Mouse (Mus musculus) forebrain, embryonic 13.5 days (tissue): ENCODE results near the gene Sqstm1. TPM values are rescaled to one million over a fixed set of nuclear protein-coding genes. Genes with fewer than 3 reads are reported as not detected.

Experiments
- ATAC-seq: fragments of 200-750 bp; cut with Nextera tagmentation; 2 replicates; pipeline ENCODE4 v1.8.0; 2017
- H3K27ac ChIP-seq: fragments of 300-500 bp; sonication (generic); 2 replicates; pipeline ENCODE4 v1.5.1; 2015; ENCODE audit warnings: inconsistent platforms, mild to moderate bottlenecking, moderate library complexity
- H3K27me3 ChIP-seq: fragments of 300-500 bp; sonication (generic); 2 replicates; pipeline ENCODE4 v1.6.1; 2015; ENCODE audit warnings: mild to moderate bottlenecking, inconsistent platforms
- H3K36me3 ChIP-seq: fragments of 300-500 bp; sonication (generic); 2 replicates; pipeline ENCODE4 v1.6.1; 2015; ENCODE audit warnings: mild to moderate bottlenecking, inconsistent platforms; ENCODE audit not compliant: poor library complexity, severe bottlenecking
- H3K4me1 ChIP-seq: fragments of 300-500 bp; sonication (generic); 2 replicates; pipeline ENCODE4 v1.6.1; 2015; ENCODE audit warnings: inconsistent platforms
- H3K4me2 ChIP-seq: fragments of 300-500 bp; sonication (generic); 2 replicates; pipeline ENCODE4 v1.6.1; 2015; ENCODE audit warnings: inconsistent platforms, mild to moderate bottlenecking, moderate library complexity
- H3K4me3 ChIP-seq: fragments of 300-500 bp; sonication (generic); 2 replicates; pipeline ENCODE4 v1.5.1; 2015; ENCODE audit warnings: mild to moderate bottlenecking, inconsistent platforms
- H3K9ac ChIP-seq: fragments of 300-500 bp; sonication (generic); 2 replicates; pipeline ENCODE4 v1.6.1; 2015; ENCODE audit warnings: mild to moderate bottlenecking, inconsistent platforms
- H3K9me3 ChIP-seq: fragments of 300-500 bp; sonication (generic); replicated peaks from 2 replicates; pipeline ENCODE4 v1.6.1; 2016; ENCODE audit warnings: inconsistent platforms
- WGBS: fragments of 180-500 bp; shearing (Covaris S2); methylation state at CpG from one replicate; pipeline ENCODE4 v1.1.7; 2015; 5-methylcytosine and 5-hydroxymethylcytosine counted together
- polyA plus RNA-seq: library from polyadenylated mRNA; unstranded; fragments of >200 nt; fragmentation: Nextera tagmentation; extraction: Ambion mirVana; gene quantifications from 2 replicates; pipeline ENCODE4 v1.2.1, GENCODE M21; 2015

The Sqstm1 gene
- polyA plus RNA-seq, 1 experiment from 2014 or later: 194 TPM

DNA sequence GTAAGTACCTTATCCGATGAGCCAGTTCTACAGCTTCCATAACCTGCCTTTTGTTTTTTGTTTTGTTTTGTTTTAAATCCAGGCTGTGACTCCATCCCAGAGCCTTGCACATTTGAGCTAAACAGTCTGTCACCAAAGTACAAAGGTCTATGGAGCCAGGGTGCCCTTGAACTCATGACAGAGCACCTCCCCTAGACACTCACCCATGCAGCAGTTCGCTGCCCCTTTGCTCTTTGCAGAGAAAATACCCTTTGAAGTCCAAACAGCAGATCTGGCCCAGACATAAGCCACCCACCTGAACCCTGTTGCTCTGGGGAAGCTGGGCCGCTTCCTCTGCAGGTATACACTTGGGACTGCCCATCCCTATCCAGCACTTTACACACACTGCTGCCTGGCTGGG, 9.0 kb downstream of the Sqstm1 start:
- no peak overlapping the region for H3K9ac ChIP-seq
- peaks cover 96% of the 10 kb centered on the region for H3K36me3 ChIP-seq
- no peaks in the 10 kb centered on the region for H3K9me3 ChIP-seq
- H3K27me3 ChIP-seq: no peaks in the 10 kb centered on the region
- no peak for ATAC-seq
- no peak overlapping the region for H3K4me3 ChIP-seq
- H3K4me1 ChIP-seq: no peaks in the 10 kb centered on the region
- WGBS: 96% methylated on average over 3 of the region's 3 CpGs
- no peak overlapping the region for H3K4me2 ChIP-seq
- H3K27ac ChIP-seq: no peak overlapping the region

DNA sequence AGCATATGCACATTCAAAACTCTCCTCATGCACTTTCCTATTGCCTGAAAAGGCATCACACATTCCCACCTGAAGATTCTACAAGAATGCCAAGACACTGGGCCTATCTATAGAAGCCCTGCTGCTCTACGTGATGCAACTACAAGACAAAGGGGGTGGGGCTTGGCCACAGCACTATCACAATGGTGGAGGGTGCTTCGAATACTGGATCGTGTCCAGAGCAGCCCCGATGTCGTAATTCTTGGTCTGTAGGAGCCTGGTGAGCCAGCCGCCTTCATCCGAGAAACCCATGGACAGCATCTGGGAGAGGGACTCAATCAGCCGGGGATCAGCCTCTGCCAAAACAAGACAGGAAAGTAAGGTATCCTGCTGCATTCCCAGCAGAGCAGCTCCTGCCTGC, 10.0 kb downstream of the Sqstm1 start:
- Histone ChIP-seq H3K36me3 (peaks cover 94% of the 10 kb centered on the region), H3K9ac (no peak overlapping the region), H3K9me3 (no peaks in the 10 kb centered on the region), H3K4me3 (no peak overlapping the region), H3K4me2 (no peak overlapping the region), H3K4me1 (no peaks in the 10 kb centered on the region), H3K27me3 (no peaks in the 10 kb centered on the region), H3K27ac (no peak overlapping the region)
- no peak for ATAC-seq
- 85% methylated on average over 8 of the region's 8 CpGs for WGBS

DNA sequence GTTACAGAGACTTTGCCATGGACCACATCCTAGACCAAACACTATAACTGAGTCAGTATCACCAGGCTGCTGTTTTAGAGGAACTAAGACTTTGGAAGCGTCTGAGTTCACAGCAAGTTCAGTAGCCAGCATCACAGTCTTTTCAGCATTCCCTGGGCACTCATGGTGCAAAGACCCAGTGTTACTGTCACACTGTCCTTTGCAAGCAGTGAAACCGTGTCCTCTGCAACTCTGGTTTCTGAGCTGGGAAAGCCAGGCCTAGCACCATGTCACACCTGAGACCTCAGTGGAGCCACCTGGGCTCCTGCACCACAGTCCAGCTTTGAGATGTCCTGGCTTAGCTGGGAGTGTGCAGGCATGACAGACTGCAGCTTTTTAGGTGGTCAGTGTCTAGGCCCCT, 11.7 kb downstream of the Sqstm1 start:
- Histone ChIP-seq H3K27me3 (no peaks in the 10 kb centered on the region), H3K27ac (no peak overlapping the region), H3K36me3 (peaks cover 83% of the 10 kb centered on the region), H3K9me3 (no peaks in the 10 kb centered on the region), H3K4me1 (no peaks in the 10 kb centered on the region), H3K4me3 (no peak overlapping the region), H3K9ac (no peak overlapping the region), H3K4me2 (no peak overlapping the region)
- WGBS: 92% methylated on average over 2 of the region's 2 CpGs
- no peak for ATAC-seq

DNA sequence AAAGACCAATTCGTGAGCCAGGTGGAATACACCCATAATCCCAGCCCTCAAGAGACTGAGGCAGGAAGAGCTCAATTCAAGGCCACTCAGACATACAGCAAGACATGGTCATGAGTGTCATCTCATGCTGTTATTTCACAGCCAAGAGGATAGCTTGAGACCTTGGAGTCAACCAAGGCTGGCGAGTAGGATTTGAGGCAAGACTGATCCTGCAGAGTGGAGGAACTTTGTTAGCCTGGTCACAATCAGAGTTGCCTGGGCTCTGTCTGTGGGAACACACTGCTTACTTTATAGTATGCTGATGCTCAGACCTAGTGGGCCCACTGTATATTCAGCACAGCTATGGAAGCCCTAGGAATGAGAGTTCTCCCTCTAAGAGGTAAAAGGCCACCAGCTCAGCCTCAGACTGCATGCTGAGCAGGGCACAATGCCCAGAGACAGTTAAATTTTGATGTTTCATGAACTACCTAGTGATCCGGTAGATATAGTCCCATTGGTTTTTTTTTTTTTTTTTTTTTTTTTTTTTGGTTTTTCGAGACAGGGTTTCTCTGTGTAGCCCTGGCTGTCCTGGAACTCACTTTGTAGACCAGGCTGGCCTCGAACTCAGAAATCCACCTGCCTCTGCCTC, 12.3 kb downstream of the Sqstm1 start:
- WGBS: 92% methylated on average over 4 of the region's 5 CpGs
- H3K9ac ChIP-seq: no peak overlapping the region
- H3K4me3 ChIP-seq: no peak overlapping the region
- H3K4me1 ChIP-seq: no peaks in the 10 kb centered on the region
- no peak overlapping the region for H3K4me2 ChIP-seq
- no peak for ATAC-seq
- H3K27ac ChIP-seq: no peak overlapping the region
- no peaks in the 10 kb centered on the region for H3K27me3 ChIP-seq
- H3K36me3 ChIP-seq: peaks cover 82% of the 10 kb centered on the region
- no peaks in the 10 kb centered on the region for H3K9me3 ChIP-seq

DNA sequence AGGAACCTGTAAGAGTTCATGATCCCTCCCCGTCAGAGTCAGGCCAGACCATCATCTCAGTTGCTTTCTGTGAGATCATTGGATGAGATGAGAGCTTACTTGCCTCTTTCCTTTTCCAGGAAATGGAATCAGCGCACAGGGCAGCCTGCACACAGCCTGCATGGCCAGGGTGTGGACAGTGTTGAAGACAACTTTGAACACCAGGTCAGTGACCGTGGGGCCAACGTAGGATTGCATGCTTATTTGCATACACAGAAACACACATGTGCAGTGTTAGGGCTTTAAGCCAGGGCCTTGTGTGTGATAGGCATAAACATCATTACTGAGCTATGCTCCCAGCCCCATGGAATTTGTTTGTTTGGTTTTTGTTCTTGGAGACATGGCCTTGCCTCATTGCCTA, 13.1 kb downstream of the Sqstm1 start:
- Histone ChIP-seq H3K9me3 (no peaks in the 10 kb centered on the region), H3K4me1 (no peaks in the 10 kb centered on the region), H3K27me3 (no peaks in the 10 kb centered on the region), H3K4me3 (no peak overlapping the region), H3K9ac (no peak overlapping the region), H3K27ac (no peak overlapping the region), H3K36me3 (peaks cover 73% of the 10 kb centered on the region), H3K4me2 (no peak overlapping the region)
- WGBS: 88% methylated on average over 4 of the region's 4 CpGs
- ATAC-seq: no peak

DNA sequence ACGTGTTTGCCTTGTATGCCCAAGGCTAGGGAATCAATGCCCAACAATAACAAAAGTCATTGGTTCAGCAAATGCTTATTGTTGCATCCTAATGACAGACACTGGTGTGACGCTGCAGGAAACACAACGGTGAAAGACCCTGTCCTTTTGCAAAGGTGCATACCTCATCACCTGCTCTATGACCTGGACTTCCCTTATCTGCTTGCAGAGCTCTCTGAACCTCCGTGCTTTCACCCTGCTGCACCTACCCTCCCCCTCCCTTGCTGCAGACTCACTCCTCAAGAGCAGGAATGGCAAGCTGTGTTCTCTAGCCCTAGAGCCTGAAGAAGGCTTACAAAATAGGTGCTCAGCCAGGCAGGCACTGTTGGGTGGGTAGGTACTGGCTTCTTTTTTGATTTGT, 15.8 kb downstream of the Sqstm1 start:
- Histone ChIP-seq H3K36me3 (peaks cover 51% of the 10 kb centered on the region), H3K9ac (no peak overlapping the region), H3K27me3 (no peaks in the 10 kb centered on the region), H3K4me3 (no peak overlapping the region), H3K4me2 (no peak overlapping the region), H3K4me1 (no peaks in the 10 kb centered on the region), H3K9me3 (no peaks in the 10 kb centered on the region), H3K27ac (no peak overlapping the region)
- WGBS: 84% methylated on average over 4 of the region's 4 CpGs
- no peak for ATAC-seq

DNA sequence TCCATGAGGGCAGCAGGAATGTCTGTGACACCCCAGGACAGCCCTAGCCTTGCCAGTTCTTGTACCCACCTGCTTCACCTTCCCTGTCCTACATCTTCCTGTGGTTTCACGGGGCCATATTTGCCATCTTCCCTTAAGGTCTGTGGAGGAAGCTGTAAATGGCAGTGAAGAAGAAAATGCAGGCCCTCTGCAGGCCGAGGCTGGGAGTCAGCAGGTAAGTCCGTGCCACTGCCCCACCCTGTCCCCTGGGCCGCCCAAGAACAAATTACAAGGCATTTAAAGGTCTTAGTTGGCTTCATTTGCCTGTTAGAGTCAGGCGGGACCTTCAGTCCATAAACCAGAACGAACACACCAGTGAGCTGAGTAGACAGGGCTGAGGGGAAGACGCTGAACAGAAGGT, 16.6 kb downstream of the Sqstm1 start:
- Histone ChIP-seq H3K36me3 (peaks cover 44% of the 10 kb centered on the region), H3K27me3 (no peaks in the 10 kb centered on the region), H3K4me2 (no peak overlapping the region), H3K9me3 (no peaks in the 10 kb centered on the region), H3K9ac (no peak overlapping the region), H3K4me1 (no peaks in the 10 kb centered on the region), H3K27ac (no peak overlapping the region), H3K4me3 (no peak overlapping the region)
- WGBS: 78% methylated on average over 7 of the region's 7 CpGs
- no peak for ATAC-seq

DNA sequence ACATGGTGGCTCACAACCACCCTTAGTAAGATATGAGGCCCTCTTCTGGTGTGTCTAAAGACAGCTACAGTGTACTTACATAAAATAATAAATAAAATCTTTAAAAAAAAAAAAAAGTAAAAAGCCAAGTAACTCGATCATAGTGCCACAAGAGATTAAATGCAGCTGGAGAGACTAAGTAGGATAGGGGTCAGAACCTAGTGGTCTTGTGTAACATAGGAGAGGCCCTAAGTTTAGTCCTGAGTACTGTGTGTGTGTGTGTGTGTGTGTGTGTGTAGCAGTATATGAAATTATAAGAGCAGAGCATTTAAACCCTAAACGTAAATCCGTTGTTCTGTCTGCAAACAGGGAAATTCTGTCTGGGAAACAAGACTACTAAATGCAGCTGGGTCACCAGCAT, 18.3 kb downstream of the Sqstm1 start:
- Histone ChIP-seq H3K27ac (no peak overlapping the region), H3K9ac (no peak overlapping the region), H3K27me3 (no peaks in the 10 kb centered on the region), H3K9me3 (no peaks in the 10 kb centered on the region), H3K4me1 (no peaks in the 10 kb centered on the region), H3K4me2 (no peak overlapping the region), H3K36me3 (peaks cover 38% of the 10 kb centered on the region), H3K4me3 (no peak overlapping the region)
- no peak for ATAC-seq
- 94% methylated on average over 3 of the region's 3 CpGs for WGBS

DNA sequence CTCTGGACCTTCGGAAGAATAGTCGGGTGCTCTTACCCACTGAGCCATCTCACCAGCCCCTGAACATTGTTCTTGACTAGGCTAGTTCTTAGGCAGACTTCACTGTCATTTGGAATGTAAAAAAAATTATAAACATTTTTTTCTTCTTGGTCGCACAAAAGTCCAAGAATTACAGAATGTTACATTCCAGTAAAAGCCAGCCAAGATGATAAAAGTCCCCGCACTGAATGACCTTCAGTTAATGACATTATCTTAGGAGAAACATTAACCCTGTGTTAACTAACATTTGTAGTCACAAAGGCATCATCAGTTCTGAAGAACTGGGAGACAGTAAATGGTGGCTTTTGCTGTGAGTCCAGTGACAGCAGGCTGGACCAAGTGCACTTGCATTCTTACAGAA, 20.3 kb downstream of the Sqstm1 start:
- Histone ChIP-seq H3K9me3 (no peaks in the 10 kb centered on the region), H3K4me2 (no peak overlapping the region), H3K9ac (no peak overlapping the region), H3K27me3 (no peaks in the 10 kb centered on the region), H3K4me3 (no peak overlapping the region), H3K27ac (no peak overlapping the region), H3K4me1 (no peaks in the 10 kb centered on the region), H3K36me3 (peaks cover 24% of the 10 kb centered on the region; the same call in 1 of the 2 replicates)
- no peak for ATAC-seq
- WGBS: 93% methylated on average over 4 of the region's 4 CpGs

DNA sequence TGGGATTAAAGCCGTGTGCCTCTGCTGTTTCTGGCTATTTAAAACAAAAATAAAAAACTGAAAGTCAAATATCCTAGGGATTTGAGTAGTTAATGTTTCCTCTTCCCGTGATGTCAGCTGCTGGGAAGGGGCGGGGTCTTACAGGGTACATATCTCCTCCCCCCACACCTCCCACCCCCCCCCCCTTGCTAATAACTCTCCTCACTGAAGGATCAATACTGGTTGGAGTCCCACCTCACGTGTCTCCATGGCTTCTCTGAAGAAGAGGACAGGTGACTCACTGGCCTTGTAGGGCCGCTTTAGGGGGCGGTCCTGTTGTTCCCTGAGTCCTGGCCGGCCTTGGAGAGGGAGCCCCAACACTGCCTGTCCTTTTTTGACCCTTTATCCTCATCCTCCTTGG, 21.9 kb downstream of the Sqstm1 start:
- no peak overlapping the region for H3K27ac ChIP-seq
- peaks cover 22% of the 10 kb centered on the region for H3K36me3 ChIP-seq
- no peak overlapping the region for H3K4me3 ChIP-seq
- no peaks in the 10 kb centered on the region for H3K27me3 ChIP-seq
- ATAC-seq: no peak
- no peaks in the 10 kb centered on the region for H3K4me1 ChIP-seq
- WGBS: 76% methylated on average over 7 of the region's 7 CpGs
- no peaks in the 10 kb centered on the region for H3K9me3 ChIP-seq
- no peak overlapping the region for H3K4me2 ChIP-seq
- no peak overlapping the region for H3K9ac ChIP-seq

DNA sequence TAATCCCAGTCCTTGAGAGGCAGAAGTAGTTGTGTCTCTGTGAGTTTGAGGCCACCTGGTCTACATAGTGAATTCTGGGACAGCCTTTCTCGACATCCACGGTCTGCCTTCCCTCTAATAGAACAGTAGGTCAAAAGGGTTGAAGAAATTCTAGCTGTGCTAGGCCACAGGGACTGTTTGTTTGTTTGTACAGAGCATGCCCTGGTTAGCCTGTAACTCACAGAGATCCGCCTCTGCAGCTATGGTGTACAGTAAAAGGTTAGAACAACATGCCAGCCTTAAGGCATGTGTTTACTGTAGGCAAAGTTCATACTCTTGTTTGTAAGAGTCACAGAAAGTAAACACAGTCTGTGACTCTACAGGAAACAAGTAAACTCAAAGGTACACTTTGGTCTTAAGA, 25.8 kb downstream of the Sqstm1 start:
- Histone ChIP-seq H3K4me1 (no peaks in the 10 kb centered on the region), H3K4me2 (no peak overlapping the region), H3K27ac (no peak overlapping the region), H3K9ac (no peak overlapping the region), H3K36me3 (peaks cover 34% of the 10 kb centered on the region), H3K4me3 (no peak overlapping the region), H3K27me3 (no peaks in the 10 kb centered on the region), H3K9me3 (no peaks in the 10 kb centered on the region)
- 95% methylated on average over 3 of the region's 3 CpGs for WGBS
- ATAC-seq: no peak

DNA sequence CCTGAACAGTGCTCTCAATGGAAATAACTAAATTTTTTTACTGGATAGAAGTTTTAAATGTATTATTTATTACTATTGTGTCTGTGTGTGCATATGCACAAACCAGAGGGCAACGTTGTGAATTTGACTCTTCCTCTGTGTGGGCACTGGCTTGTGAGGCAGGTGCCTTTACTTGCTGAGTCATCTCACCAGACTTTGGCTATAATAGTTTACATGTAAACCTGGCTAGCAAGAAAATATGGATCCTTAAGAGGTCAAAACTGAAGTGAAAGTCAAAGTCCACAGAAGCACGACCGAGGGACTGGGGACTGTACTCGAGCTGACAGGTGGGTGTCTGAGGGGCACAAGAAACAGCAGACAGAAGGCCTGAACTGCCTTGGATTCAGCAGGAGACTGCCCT, 27.9 kb downstream of the Sqstm1 start:
- Histone ChIP-seq H3K9me3 (no peaks in the 10 kb centered on the region), H3K4me2 (no peak overlapping the region), H3K4me3 (no peak overlapping the region), H3K36me3 (peaks cover 38% of the 10 kb centered on the region), H3K27me3 (no peaks in the 10 kb centered on the region), H3K27ac (no peak overlapping the region), H3K4me1 (no peaks in the 10 kb centered on the region), H3K9ac (no peak overlapping the region)
- 93% methylated on average over 4 of the region's 4 CpGs for WGBS
- no peak for ATAC-seq

DNA sequence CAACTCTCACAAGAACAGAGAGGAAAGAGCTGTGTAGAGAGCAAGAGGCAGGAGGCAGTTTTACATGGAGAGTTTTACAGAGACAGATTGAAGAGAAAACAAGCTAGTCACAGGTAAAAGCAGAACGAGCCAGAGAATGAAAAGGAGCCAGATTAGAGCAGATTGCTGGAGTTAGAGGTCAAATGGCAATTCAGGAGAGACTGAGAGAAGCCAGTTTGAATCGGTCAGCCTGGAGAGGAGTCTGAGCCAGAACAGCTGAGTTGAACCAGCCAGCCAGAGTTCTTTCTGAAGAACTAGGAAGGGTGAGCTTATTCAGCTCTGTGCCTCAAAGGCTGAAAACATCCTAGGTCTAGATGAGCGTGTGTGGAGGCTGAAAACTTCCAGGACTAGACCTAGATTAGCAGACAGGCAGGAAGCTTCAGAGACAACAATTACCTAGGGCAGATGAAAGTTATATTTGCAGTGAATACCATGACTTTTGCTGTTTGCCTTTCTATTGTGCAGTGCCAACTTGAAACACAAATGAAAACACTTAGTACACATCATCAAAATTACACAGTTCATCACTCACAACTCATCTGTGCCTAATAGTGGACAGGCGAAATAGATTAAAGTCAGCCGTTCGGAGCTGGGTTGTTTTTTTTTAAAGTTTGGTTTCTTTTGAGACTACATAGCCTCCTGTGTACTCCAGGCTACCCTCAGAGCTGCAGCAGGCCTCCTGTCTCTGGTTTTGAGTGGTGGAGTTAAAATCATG, 30.0 kb downstream of the Sqstm1 start:
- Histone ChIP-seq H3K27me3 (no peaks in the 10 kb centered on the region), H3K9me3 (no peaks in the 10 kb centered on the region), H3K4me3 (no peak overlapping the region), H3K4me2 (no peak overlapping the region), H3K36me3 (peaks cover 44% of the 10 kb centered on the region), H3K4me1 (peaks cover 6% of the 10 kb centered on the region), H3K9ac (no peak overlapping the region), H3K27ac (no peak overlapping the region)
- ATAC-seq: no peak
- 84% methylated on average over 6 of the region's 6 CpGs for WGBS
